Mouse (Mus musculus): Measurements from ENCODE around the gene Dchs2.
"Not testable (repeated sequence)": the region's sequence is repeated elsewhere in the genome, so short reads cannot be mapped to it uniquely, and the experiment has no call there.

Gene Dchs2

DNA sequence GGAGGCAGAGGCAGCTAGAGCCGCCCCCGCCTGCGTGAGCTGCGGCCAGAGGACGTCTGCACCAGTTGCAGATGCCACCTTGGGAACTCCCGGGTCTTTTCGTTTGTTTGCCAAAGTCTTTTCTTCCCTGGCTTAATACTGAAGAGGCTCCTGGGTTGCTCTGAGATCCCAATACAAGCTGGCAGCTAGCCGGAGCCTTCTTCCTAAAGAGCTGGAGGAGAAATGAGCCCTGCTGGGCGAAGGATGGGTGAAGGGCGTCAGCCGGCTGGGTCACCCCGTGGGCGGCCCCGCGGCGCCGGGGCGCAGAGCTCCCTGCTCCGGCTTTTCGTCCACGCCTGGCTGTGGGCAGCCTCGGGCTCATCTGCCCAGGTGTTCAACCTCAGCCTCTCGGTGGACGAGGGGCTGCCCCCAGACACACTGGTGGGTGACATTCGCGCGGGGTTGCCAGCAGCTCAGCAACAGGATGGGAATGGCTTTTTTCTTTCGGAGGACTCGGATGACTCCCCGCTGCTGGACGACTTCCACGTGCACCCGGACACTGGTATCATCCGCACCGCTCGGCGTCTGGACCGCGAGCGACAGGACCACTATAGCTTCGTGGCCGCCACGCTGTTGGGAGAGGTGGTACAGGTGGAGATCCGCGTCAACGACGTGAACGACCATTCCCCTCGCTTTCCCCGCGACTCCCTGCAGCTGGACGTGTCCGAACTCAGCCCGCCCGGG lies at the start of gene Dchs2:
TSS of gene Dchs2 (plus strand) at position 223 of the 723 bp plus-strand sequence.
- no peak for DNase-seq

DNA sequence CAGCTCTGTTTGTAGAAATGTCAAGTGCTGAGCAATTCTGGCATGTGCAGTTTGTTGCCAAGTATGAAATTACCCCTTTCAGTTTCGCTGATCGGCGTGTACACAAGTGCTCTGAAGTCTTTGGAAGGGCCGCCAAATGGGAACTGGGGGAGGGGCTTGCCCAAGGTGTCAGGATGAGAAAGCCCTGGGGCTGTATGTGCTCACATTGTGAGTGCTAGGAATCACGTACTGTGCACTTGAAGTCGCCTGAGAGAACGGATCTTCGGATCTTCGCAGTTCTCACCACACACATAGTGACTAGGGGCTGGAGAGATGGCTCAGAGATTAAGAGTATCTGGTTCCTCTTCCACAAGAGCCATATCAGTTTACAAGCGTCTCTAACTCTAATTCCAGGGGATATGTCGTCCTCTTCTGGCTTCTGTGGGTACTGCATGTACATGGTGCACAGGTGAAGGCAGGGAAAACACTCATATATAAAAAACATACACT lies 47.1 kb upstream of the Dchs2 start:
- peak; percentile 28 to 67 for DNase-seq

DNA sequence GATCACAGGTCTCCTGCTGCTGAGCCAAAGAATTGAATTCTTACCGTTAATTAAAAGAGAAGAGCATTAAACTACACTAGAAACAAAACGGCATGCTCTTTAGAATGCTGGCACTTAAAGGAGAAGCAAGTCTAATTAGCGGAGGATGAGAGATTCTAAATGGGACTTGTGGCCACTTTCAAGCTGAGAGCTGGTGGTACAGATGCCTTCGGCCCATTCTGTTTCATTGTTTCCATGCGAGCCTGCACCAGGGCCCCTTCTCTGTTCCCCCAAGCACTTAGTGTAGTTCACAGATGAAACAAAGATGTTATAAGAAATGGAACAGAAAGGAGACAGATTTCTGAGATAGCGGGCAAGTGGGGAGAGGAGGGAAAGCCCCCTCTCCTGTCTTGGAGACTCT lies 30.2 kb upstream of the Dchs2 start:
- no peak for DNase-seq

DNA sequence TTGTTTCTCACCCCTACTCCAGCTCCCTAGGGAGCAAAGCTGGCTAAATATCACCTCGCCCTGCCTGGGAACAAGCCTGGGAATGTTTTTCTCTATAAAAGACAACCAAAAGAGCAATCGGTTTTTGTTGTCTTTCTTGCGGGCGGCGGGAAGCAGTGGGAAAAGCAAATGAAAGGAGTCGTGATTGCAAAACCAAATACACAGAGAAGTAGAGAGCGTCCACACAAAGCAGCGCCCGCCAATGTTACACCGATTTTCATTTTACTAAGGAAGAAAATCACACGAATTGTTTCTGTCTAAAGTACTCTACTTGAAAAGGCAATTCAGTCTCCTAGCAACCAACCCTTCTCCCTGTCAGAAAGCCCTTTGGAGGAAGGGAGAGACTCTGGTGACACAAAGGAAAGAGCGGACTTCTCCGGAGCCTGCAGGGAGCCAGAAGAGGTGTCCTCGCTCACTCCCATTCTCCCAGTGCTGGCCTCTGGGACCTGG lies 29.2 kb upstream of the Dchs2 start:
- DNase-seq = no peak

DNA sequence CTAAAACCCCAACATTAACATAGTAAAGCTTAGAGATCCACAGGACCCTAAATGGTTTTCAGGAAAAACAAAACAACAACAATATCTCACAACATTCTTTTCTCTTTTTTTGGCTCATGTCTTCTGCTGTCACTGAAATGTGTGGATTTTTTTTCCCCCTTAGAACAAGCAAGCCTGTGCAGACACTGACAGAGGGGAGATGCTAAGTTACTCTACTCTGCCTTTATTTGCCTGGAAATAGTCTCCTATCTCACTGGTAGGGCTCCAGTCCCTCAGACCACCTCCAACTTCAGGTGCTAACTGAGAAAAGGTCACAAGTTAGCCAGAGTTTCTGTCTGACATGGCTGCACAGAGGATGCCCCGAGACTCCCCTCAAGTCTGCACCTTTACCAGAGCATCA lies 28.6 kb upstream of the Dchs2 start:
- no peak for DNase-seq

DNA sequence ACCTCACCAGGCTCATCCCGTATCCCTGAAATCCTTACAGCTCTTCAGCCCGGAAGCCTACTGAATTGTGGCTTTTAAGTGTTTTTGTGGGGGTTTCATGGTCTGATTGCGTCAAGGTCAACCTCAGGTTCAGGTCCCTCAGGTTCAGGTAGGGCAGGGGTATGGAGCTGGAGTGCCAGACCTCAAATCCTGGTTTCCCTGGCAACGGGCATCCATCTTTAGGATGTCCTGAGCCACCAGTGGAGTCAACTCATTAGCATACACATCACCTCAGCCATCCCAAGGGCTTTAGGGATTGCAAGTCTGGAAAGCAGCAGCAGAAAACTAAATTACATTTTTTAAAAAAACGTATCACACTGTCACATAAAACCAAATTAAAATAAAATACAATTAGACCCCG lies 28.1 kb upstream of the Dchs2 start:
- DNase-seq = no peak

DNA sequence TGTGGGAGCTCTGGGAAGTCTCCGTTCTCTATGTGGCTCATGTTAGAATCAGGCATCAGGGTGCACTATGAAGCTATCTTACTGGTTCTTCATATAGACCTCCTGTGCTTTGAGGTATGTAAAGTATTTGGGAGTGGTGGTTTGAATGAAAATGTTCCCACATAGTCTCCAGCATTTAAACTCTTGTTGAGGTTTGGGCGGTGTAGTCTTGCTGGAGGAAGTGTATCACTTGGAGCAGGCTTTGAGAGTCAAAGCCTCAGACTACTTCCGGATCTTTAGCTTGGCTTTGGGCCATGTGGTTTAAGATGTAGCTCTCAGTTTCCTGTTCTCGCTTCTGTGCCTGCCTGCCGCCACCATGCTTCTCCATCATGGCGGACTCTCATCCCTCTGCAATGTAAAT lies 25.5 kb upstream of the Dchs2 start:
- no peak for DNase-seq

DNA sequence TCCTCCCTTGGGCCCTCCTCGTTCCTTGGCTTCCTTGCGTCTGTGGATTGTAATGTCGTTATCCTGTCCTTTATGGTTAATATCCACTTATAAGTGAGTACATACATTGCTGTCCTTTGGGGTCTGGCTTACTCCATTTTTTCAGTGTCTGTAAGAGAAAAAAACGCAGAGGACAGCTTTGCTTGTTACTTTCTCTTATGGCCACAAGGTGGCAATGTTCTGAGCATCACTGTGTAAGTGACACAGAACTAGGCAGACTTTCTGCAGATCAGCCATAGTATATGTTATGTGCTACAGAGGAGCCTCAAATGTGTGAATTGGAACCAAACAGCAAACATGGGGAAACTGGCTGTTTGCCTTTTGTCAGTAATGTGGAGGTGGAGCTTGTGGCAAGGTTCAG lies 17.6 kb upstream of the Dchs2 start:
- no peak for DNase-seq

DNA sequence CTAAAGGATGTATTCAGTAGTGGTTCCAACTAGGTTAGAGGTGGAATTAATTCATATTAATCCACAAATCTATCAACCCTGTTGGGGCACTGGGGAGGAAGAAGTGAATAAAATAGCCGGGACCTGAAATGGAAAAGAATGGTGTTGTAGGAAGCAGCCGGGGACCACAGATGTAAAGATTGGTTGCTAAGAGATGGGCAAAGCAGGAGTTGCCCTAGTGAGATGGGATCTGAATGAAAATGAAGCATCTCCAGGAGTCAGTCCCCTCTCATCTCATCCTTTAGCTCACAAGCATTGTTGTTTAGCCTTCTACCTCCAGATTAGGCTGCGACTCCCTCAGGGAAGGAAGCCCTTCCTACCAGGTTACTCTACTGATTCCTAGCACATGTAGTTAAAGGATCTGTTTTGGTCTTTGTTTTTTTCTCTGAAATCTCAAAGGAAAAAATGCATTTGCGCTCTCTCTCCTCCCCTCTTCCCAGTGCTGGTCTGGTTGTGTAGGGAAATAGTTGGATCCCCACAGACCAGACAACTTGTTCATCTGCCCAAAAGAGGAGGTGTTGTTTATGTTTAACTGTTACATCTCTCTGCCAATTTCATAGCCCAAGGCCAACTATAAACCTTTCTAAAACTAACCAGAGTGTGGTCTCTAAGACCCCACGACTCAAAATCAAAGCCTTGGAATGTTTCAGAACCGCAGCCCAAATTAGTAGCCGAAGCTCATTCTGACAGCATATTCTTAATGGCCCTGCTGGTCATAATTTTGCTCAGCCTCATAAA lies 16.1 kb upstream of the Dchs2 start:
- DNase-seq = no peak

DNA sequence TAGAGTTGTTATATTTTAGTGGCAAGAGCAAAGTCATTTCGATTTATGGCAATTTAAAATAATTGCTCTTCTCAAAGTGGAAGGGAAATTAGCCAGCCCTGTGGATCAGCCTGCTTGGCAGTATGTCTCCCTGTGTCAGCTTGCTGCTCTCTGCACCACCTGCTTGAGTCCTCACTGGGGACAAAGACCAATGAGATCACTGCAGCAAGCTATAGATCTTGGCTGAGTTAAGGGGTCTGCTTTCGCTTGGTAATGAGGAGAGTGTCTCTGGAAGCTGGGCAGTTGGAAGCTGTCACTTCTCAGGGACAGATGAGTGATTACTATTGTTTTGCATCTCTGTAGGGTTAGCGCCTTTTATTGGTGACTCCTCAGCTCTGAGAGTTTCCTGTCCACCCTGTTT lies 14.9 kb upstream of the Dchs2 start:
- no peak for DNase-seq

DNA sequence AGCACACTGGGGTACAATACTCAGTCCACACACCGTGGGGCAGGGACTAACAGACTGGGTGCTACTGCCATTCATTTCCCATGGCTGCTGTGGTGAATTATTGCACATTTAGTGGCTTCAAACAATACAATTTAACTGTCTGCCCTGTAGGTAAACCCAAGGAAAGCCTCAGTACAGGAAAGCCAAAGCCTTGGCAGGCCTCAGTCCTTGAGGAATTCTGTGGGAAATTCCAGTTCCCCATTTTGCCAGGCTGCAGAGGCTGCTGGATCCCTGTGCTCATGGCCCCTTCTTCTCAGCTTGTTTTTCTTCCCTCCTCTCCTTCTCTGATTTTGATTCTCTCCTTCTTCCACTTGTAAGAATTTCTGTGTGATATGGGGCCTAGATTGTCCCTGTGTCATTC lies 12.8 kb upstream of the Dchs2 start:
- no peak for DNase-seq

DNA sequence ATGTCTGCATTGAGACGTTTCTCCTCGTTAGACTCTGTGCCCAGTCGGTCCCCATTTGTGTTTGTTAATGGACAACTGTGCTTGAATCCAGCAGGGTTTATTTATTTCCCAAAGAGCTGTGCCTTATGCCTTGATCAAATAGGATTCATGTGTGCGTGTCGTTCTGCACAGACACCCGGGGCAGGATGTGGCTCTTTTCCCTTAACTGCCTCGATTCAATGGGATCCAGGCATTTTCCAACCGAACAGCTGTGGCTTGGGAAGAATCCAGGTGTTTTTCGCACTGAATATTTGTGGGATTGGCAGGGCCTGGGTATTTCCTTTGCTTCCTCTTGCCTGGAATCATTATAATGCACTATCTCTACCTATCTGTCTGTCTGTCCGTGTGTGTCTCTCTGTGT lies 10.2 kb upstream of the Dchs2 start:
- no peak for DNase-seq

DNA sequence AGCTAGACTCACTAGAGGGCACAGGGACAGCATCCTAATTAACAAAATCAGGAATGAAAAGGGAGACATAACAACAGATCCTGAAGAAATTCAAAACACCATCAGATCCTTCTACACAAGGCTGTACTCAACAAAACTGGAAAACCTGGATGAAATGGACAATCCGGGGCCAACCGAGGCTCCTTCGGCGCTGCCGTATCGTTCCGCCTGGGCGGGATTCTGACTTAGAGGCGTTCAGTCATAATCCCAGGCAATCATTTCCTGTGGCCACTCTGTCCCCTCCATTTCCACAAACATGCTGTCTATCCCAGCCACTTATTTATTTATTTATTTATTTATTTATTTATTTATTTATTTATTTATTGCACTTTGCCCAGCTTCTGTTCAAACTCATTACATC lies 3.8 kb upstream of the Dchs2 start:
- not testable (repeated sequence) for DNase-seq

DNA sequence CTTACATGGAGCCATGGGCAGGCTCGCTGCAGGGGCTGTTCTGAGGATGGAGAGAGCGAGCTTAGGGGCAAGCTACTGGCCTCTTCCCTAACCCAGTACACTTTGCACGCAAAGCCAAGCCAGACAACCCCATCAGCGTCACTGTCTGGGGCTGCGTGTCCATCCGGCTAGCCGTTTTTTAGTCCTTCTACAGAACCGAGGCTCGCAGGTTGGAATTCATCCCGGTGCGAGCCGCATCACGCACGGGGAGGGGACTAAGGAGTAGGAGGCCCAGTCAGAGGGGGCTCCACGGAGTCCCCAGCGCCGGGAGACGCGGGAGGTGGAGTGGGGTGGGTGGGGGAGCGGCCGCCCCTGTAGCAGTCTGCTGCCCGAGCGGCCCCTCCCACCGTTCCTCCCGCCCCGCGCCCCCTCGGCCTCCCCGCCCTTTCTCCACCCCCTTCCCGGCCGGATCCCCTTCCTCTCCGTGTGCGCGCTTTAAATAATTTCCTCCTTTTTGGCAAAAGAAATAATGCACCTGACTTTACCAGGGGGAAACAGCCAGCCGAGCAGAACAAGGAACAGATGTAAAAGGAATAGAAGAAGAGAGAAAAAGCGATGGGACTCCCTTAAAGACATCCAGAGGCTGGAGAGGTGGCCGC lies 541 bp upstream of the Dchs2 start:
- DNase-seq = no peak

DNA sequence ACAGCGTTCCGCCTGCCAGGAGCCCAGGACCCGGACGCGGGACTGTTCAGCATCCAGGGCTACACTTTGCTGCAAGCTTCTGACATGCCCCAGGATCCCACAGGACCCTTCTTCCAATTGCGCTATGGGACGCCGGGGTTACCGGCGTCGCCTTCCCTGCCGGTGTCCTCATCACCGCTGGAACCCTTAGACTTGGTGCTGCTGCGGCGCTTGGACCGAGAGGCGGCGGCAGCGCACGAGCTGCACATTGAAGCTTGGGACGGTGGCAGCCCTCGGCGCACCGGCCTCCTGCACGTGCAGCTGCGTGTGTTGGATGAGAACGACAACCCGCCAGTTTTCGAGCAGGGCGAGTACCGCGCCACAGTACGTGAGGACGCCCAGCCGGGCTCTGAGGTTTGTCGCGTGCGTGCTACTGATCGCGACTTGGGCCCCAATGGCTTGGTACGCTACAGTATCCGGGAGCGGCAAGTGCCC lies 738 bp downstream of the Dchs2 start:
- DNase-seq = no peak

DNA sequence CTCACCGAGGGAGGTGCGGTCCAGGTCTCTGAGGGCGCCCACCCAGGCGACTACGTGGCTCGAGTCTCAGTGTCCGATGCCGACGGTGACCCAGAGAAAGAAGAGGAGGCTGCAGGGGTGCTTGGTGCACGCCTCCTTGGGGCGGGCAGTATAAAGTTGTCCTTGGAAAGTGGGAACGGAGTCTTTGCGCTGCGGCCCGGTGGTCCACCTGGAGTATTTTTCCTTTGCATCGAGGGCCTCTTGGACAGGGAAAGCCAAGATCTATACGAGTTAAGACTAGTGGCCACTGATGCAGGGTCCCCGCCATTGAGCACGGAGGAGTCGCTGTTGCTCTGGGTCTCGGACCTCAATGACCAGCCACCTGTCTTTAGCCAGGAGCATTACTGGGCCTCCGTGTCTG lies 1.4 kb downstream of the Dchs2 start:
- DNase-seq = no peak

DNA sequence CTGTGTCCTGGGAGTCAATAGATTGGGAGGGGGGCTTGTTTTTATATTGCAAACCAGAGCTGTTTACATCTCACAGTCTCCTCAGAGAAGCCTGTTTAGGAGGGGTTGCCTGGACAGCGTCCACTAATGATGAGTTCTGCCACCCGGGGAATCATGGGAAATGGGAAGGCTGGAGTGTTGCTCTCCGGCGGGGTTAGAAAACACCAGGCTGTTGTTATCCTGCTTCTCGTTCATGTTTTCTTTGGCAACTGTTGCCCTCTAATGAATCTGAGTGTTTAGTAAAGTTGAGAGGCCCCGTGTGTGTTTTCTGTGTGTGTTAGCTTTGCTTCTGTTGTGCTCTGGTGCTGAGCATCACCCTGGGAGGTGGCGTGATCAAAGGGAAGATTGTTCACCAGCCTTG lies 8.7 kb downstream of the Dchs2 start:
- DNase-seq = no peak

DNA sequence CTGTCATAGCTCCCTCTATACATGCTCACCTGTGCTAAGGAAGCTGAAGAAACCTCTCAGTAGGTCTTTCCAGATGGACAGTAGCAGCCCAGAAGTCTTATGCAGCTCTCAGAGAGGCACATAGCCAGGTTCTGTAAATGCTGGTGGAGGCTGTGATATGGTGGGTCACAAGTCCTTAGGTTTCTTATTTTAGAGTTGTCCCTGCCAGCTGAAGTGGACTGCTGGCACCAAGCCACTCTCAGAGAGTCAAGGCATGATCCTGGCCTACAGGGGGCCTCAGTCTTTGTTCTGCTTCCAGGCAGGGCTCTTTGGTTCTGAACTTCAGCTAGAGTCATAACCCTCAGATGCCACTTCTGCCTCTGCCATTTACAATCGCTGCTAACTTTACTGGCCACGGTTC lies 11.1 kb downstream of the Dchs2 start:
- DNase-seq = no peak

DNA sequence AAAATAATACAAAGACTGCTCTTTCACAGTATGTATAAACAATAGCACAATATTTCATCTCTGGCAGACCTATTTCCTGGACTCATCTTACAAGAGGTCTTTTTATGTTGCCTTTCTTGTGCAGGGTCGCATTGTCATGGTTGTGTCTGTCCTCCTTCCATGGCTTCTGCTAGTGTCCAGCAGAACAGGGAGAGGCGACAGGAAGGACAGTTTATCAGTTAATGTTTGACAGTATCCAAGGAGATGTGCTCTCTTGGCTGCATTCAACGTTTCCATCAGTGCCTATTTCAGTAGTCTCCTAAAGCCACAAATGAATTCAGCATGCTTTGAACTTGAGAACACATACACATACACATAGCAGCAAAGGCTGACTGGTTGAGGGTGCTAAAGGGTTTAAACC lies 17.9 kb downstream of the Dchs2 start:
- DNase-seq = no peak

DNA sequence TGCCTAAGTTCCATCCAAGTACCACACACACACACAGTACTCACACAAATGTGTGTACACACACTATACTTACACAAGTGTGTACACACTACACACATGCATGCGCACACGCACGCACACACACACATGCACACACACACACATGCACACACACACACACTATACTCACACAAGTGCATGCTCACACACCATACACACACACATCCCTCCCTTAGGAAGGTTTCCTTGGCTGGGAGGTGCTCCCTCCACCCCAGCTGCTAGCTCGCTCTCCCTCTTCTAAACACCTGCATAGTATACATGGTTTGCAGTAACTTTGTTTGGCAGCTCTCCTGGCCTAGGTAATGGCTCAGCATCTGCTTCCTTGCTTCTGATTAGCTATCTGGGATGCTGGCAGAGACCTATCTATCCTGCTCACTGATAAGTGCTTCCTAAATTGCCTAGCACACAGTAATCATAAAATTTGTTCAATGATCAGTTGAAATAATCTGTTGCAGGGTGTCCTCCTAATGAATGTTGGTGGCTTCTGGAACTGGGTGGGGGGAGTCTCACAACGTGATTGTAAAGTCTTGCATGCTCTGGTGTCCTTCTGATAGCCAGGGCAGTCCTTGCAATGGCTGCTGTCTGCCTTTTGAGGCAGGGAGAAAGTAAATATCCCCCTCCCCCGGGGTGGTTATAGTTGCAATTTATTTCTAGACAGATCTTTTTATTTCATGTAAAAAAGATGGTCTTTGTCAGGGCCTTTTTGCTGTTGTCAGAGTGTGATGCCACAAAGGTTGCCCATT lies 19.7 kb downstream of the Dchs2 start:
- no peak for DNase-seq

DNA sequence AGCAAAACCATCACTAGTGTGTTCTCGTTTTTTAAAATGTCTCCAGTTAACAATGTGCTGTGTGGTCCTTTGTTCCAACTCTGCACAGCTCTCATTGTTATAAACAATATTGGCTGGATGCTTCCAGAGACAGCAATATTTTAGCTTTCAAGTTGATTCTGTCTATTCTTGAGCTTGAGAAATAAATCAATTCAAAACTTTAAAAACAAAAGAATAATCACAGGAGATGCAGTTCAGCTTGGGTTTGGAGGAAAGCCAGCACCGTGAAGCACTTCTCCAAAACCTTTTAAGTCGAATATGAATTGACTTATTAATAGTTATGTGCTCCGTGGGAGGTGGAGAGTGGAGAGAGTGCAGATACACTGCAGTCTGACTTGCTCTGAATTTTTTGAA lies 20.3 kb downstream of the Dchs2 start:
- DNase-seq = no peak

DNA sequence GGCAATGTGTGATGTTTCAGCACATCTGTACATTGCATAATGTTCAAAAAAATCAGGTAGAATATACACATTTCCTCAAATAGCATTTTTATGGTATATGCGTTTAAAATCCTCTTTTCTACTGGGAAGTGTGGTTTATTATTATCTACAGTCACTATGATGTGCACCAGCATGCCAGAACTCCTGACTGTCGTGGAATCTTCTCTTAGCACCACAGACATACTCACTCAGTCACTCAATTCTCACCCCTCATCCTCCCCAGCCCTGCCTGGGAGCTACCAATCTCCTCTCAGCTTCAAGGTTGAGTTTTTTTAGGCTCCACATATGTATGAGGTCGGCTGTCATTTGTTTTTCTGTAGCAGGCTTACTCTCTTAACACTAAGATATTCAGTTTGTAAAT lies 20.8 kb downstream of the Dchs2 start:
- DNase-seq = no peak

DNA sequence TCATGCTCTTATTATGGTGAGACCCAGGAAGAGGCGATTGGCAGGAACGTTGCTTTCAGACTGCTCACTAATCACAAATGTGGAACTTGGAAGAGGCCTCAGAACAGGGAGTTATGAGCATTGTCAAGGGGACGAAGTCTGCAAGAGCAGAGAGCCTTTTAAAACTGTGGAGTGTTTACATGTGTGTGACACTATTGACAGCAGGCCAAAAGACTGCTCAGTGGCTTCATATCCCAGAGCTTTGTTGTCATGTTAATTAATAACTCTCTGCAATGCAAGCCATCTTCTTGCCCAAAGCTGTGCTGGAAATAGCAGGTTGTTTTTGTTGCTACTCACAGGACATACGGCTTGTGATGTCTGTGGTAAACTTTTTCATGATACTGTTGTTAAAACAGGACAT lies 27.9 kb downstream of the Dchs2 start:
- peak in 1 of 2 experiments; percentile 13 for DNase-seq
